Mouse (Mus musculus) spleen, postnatal 14 days (tissue): ENCODE measurements around the gene Ccdc160.
A peak's percentile ranks its signal among the peaks of the same experiment; 100 is the strongest.

Experiments used
- DNase-seq, 2 experiments: peaks; one replicate each; pipeline ENCODE4 v3.0.0; 2021 to 2022; ENCODE audit warnings: low spot score in 2 of 2

The Ccdc160 gene

GRCm38 (mm10) chrX:52790980-52791593 lies at the start of gene Ccdc160:
TSS of gene Ccdc160 (plus strand) at chrX:52791200.
- no peak for DNase-seq

GRCm38 (mm10) chrX:52743781-52744180 lies 47.2 kb upstream of the Ccdc160 start:
- DNase-seq: no peak

- DNase-seq: peak; percentile 1 to 7
Observed at GRCm38 (mm10) chrX:52744201-52745051, 46.6 kb upstream of the Ccdc160 start.

- DNase-seq: no peak
Observed at GRCm38 (mm10) chrX:52745462-52745861, 45.5 kb upstream of the Ccdc160 start.

- peak in 1 of 2 experiments; percentile 6 for DNase-seq
Observed at GRCm38 (mm10) chrX:52745917-52746316, 45.1 kb upstream of the Ccdc160 start.

- no peak for DNase-seq
Observed at GRCm38 (mm10) chrX:52746849-52747248, 44.2 kb upstream of the Ccdc160 start.

- no peak for DNase-seq
Observed at GRCm38 (mm10) chrX:52753491-52754085, 37.4 kb upstream of the Ccdc160 start.

GRCm38 (mm10) chrX:52757164-52757563 lies 33.8 kb upstream of the Ccdc160 start:
- no peak for DNase-seq

GRCm38 (mm10) chrX:52759232-52759631 lies 31.8 kb upstream of the Ccdc160 start:
- DNase-seq: no peak

GRCm38 (mm10) chrX:52760191-52760945 lies 30.6 kb upstream of the Ccdc160 start:
- no peak for DNase-seq

GRCm38 (mm10) chrX:52762221-52762620 lies 28.8 kb upstream of the Ccdc160 start:
- no peak for DNase-seq

GRCm38 (mm10) chrX:52775973-52776372 lies 15.0 kb upstream of the Ccdc160 start:
- DNase-seq: peak in 1 of 2 experiments; percentile 25

- no peak for DNase-seq
Observed at GRCm38 (mm10) chrX:52777671-52778070, 13.3 kb upstream of the Ccdc160 start.

GRCm38 (mm10) chrX:52783898-52784297 lies 7.1 kb upstream of the Ccdc160 start:
- DNase-seq: no peak

GRCm38 (mm10) chrX:52791944-52792719 lies 1.1 kb downstream of the Ccdc160 start:
- DNase-seq: no peak

- DNase-seq: no peak
Observed at GRCm38 (mm10) chrX:52792861-52793260, 1.9 kb downstream of the Ccdc160 start.

GRCm38 (mm10) chrX:52795816-52796215 lies 4.8 kb downstream of the Ccdc160 start:
- DNase-seq: no peak

- no peak for DNase-seq
Observed at GRCm38 (mm10) chrX:52797031-52797625, 6.1 kb downstream of the Ccdc160 start.

GRCm38 (mm10) chrX:52798255-52798654 lies 7.3 kb downstream of the Ccdc160 start:
- DNase-seq: no peak

GRCm38 (mm10) chrX:52799566-52799965 lies 8.6 kb downstream of the Ccdc160 start:
- DNase-seq: no peak

GRCm38 (mm10) chrX:52819338-52819737 lies 28.3 kb downstream of the Ccdc160 start:
- no peak for DNase-seq
